Mouse (Mus musculus): ENCODE data around the gene Il12rb1.
"Not testable (repeated sequence)": the region's sequence is repeated elsewhere in the genome, so short reads cannot be mapped to it uniquely, and the experiment has no call there.

Il12rb1 gene

DNA sequence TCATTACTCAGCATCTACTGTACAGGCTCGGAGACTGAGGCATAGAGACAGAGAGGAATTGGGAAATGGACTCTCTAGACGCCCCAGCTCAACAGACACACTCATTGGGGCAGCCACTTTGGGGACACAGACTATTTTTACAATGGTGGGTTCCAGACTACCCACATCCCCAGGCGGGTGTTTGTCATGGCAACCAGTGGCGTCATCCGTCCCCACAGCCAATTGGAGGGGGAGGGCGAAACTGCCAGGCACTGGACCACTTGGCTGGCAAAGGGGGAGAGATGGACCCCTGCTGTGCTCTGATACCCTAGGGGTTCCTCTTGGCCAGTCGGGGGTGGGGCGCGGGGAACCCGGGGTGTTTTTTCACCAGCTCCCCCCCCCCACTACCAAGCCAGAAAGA is 7.6 kb upstream of the Il12rb1 start:
- peak; percentile 75 to 76 for DNase-seq (ENCODE audit: low spot score in 2 of 2)

DNA sequence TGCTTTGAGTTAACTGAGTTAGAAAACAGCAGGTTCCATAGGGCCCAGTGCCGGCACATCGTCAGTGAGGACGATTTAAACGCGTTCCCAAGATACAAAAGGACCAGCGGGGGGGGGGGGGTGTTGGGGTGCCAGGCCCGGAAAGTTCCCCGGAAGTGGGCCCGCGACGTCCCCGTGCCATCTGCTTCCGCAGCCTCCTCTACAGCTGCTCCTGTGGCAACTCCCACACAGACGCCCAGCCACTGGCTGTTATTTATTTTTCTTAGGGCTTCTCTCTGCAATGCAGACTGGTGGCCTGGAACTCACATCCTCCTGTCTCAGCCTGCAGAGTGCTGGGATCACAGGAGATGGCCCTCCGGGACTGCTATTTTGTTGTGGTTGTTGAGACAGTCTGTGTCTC is 7.1 kb upstream of the Il12rb1 start:
- peak; percentile 83 to 85 for DNase-seq (ENCODE audit: low spot score in 2 of 2)

DNA sequence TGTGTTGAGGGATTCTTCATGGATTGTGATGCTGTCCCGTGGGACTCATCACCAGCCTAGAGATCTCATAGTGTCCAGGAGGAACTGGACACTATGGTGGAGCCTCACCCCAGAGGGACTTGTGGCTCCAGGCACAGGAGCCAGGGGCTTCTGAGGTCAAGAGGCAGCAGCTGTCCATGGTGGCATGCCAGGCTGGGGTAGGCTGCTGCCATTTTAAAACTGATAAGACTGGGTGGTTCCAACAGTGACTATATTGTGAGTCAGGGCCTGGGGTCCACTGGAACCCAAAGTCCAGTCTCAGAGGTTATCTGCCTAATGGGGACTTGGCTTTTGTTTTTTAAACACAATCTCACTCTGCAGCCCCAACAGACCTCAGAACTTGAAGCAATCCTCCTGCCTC is 6.4 kb upstream of the Il12rb1 start:
- no peak for DNase-seq (ENCODE audit: low spot score in 2 of 2)

DNA sequence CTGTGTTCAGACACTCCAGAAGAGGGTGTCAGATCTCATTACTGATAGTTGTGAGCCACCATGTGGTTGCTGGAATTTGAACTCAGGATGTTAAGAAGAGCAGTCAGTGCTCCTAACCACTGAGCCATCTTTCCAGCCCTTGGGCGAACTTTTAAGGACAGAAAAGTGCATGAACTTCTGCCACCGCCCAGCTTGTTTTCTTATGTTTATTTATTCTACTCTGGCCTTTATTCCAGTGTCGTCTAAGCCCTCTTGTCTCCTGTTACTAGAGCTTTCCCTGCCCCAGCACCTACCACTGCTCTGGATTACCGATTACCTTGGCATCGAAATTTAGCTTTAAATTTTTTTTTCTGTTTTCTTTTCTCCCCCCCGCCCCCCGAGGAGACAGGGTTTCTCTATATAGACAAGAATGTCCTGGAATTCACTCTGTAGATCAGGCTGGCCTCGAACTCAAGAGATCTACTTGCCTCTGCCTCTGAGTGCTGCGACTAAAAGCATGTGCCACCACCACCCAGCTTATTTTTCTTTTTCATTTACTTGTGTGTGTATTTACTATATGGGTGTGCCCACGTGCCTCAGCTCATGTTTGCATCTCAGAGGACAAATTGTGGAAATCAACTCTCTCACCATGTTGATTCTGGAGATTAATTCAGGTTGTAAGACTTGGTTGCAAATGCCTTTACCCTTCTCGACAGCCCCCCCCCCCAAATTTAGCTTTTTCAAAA is 5.3 kb upstream of the Il12rb1 start:
- DNase-seq (ENCODE audit: low spot score in 2 of 2), result no peak

DNA sequence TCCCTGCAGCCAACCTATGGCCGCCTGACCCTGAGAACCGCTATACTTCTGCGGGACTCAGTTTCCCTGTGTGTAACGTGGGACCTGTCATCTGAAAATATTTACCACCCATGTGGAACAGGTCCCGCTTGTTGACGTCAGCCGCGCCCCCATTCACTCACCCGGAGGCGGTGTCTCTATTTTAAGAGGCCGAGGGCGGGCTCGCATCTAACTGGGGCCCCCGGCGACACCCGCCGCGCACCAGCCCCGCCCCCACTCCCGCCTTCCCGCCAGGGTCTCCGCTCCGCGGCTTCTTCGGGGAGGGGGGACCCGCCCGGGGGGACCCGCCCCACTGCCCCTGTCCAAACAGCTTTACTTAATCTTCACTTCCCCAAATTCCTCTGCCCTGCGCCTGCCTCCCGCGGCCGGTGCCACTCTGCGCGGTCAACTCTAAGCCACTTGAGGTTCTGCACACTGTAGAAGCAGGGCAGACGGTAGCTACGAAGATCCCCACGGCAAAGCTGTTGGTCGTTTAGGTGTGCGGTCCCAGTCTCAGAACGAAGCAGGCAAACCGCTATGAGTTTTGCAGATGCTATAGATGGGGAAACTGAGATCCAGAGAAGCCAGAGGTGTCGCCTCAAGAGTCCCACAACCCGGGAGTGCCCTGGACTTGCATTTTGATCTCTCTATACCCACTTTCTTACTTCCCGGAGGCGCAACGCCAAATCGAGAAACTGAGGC is 4.3 kb upstream of the Il12rb1 start:
- DNase-seq (ENCODE audit: low spot score in 2 of 2), result peak; percentile 84 to 85

DNA sequence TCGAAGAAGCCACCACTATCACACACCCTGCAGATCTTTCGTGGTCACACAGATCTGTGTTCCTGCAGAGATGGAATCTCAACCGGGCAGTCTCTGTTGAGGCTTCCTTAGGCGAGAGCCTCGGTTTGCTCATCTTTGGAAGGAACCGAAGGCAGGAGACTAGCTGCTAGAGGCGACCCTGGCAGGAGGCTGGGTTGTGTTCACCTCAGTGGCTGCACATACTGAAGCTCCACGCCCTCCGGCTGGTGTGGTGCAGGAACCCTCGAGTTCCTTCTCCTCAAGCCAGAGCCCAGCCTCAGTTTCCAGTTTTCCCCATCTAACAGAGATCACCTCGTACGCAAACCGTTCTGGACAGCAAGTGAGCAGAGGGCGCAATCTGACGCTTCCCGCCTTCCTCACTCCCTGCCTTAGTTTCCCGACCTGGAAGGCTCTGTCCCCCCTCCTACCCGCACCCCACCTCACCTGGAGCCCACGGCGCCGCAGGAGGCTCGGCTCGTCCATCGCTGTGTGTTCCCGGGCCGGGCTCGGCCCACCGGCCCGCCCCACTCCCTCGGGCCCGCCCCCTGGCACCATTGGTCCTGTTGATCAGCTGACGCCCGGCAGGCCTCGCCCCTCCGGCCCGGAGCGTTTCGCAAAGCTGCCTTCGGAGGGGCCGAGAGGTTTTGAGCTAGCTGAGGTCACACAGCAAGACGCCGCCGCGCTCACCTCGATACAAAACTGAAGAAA is 3.6 kb upstream of the Il12rb1 start, which contains the start of gene Mast3:
Mast3 (minus strand) TSS at position 574 of the 726 bp plus-strand sequence.
- DNase-seq (ENCODE audit: low spot score in 2 of 2), result peak; percentile 83

DNA sequence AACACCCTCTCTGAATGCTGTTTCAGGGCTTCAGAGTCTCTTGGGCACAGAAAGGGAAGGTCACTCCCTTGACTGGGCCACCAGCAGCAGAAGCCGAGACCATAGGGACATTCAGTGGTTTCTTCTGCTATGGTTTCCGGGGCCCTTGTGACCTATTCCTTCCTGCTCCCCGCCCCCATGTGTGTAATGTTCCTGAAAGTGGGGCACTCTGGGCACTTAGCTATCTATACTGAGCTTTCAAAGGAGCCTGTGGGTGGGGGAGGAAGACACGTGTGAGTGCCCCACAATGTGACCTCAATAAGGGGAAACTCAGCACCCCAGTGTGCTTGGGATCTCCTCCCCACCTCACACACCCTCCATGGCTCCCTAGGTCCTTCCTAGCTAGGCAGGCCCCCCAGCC is 1.7 kb upstream of the Il12rb1 start:
- no peak for DNase-seq (ENCODE audit: low spot score in 2 of 2)

DNA sequence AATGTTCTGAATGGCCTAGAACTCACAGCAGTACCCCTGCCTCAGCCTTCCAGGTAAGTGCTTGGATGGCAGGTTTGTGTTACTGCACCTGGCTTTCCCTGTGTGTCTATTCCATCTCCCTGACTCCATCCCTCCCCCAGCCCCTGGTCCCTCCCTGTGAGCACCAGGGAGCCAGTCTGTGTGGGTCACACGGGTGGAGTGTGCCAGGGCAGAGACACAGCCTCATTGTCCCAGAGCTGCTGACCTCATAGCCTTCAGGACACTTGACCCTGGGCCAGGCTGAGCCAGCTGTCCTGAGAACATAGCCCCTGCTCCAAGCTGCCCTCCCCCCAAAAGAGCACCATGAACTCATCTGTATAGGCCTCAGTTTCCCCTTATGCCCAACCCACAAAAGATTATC is 945 bp upstream of the Il12rb1 start:
- DNase-seq (ENCODE audit: low spot score in 2 of 2), result no peak

DNA sequence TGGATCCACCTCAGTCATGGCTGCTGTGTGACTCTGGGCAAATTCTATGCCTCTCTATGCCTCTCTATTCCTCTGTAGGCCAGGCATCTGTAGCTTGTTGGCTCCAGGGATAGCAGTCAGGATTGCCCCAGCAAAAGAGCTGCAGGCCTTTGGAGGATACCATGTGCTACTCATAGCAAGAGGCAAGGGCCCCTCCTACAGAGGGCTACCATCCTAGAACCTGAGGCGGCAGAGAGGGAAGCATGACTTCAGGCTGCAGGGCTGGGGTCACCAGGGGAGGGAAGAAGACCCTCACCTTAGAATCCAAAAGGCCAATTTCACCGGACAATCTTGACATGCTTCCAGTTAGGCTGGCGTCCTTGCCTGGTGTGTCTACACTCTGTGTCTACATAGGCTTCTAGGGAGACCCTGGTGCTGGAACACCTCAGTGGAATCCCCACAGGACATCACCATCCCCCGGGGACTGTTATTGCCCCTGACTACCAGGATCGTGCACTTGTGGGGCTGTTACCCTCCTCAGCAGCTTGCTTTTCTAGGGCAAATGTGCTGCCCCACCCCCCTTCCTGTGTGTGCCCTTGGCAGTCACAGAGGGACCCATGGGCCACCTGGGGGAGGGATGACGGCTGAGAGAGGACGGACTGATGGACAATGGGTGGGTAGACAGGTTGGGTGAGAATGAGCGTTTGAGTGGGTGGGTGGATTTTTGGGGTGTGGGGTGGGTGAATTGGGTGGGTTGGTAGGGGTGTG is 879 bp downstream of the Il12rb1 start:
- no peak for DNase-seq (ENCODE audit: low spot score in 2 of 2)

DNA sequence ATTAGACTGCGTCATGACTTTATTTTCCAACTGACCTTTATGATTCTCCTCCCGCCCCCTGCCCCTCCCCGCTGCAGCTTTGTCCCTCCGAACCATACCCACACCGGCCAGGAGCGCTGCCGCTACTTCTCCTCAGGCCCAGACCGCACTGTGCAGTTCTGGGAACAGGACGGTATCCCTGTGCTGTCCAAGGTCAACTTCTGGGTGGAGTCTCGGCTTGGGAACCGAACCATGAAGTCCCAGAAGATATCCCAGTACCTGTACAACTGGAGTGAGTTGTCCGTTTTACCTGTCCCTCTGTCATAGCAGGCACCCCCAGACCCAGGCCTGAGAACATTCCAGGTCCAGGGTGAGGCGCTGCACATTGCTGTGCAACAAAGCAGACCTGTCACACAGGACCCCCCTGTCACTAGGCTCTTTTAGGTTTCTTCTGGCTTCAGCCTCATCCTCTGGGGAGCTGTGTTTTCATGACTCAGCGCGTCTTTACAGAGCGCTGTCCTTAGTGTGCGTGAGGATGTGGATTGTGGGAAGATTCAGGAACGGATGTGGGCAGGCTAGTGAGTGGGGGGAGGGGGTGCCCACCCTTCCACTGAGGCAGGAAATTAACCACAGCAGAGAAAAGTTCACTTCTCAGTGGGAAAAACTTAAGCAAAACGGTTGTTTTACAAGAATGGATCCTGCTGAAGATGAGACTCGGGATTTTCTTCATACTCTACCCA is 2.9 kb downstream of the Il12rb1 start:
- DNase-seq (ENCODE audit: low spot score in 2 of 2), result no peak

DNA sequence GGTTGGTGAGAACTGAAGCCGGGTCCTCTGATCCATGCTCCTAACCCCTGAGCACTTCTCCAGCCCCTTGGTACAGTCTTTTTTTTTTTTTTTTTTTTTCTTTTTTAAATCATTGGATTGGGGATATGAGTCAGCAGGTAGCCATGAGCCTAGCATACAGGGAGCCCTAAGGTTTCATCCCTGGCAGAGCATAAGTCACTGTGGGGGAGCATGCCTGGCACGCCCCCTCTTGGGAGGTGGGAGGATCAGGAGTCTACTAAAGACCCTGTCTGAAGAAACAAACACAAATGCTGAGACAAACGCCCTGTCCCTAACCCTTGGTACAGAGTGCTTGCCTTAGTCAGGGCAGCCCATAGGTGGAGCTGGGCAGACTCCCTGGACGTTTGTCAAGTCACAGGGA is 3.8 kb downstream of the Il12rb1 start:
- DNase-seq (ENCODE audit: low spot score in 2 of 2), result no peak

DNA sequence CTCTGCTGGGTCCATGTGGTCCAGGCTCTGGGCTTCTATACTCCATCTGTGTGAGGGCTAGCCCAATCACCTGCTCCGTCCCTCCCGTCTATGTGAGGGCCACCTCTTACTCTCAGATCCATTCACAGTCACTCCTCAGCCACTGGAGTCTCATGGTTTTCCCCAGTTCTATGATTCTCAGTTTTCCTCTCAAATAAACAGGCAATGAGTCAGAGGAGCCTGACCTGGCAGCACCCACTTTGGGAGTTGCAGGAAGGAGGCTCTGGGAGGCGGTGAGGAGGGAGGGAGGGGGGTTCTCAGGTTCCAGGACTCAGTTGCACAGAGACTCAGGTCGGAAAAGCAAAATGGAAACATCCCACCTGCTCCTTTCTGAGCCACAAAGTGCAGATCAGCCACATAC is 4.6 kb downstream of the Il12rb1 start:
- no peak for DNase-seq (ENCODE audit: low spot score in 2 of 2)

DNA sequence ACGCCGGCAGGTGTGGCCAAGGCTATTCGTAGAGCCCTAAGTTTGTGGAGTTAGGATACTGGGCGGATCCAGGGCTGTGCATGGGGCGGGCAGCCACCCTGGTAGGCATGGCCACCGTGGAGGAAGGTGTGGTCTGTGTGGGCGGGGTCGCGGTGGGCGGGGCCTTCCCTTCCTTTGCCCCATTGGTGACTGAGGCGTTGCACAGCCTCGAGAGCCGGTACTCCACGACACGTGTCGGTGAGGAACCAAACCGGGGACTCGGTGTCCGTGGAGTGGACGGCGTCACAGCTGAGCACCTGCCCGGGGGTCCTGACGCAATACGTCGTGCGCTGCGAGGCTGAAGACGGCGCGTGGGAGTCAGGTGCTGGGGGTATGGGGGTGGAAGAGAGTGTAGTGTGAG is 8.4 kb downstream of the Il12rb1 start:
- DNase-seq (ENCODE audit: low spot score in 2 of 2), result no peak

DNA sequence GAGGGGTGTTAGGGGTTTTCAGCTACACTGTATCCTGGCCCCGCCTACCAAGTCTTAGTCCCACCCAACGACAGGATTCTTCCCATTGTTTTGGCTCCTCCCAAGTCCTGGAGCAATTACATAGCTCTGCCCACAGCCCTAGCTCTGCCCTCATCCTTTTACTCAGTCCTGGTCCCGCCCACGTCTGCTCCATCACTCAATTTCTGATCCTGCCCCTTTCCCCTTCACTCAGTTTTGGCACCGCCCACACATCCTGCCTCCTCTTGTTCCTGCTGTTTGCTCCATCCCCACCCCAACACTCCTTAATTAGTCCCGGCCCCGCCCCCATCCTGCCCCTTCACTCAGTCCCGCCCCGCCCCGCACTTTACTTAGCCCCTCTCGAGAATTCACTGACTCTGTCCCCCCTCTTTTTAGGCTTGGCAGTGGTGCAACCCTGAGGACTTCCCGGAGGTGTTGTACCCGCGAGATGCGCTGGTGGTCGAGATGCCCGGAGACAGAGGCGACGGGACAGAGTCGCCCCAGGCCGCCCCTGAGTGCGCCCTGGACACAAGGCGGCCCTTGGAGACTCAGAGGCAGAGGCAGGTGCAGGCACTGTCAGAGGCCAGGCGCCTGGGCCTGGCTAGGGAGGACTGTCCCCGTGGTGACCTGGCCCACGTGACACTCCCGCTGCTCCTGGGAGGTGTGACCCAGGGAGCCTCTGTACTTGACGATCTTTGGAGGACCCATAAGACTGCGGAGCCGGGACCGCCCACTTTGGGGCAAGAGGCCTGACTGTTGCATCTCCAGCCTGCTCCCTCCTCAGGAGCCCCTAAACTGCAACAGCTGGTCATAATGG is 12.1 kb downstream of the Il12rb1 start:
- no peak for DNase-seq (ENCODE audit: low spot score in 2 of 2)

DNA sequence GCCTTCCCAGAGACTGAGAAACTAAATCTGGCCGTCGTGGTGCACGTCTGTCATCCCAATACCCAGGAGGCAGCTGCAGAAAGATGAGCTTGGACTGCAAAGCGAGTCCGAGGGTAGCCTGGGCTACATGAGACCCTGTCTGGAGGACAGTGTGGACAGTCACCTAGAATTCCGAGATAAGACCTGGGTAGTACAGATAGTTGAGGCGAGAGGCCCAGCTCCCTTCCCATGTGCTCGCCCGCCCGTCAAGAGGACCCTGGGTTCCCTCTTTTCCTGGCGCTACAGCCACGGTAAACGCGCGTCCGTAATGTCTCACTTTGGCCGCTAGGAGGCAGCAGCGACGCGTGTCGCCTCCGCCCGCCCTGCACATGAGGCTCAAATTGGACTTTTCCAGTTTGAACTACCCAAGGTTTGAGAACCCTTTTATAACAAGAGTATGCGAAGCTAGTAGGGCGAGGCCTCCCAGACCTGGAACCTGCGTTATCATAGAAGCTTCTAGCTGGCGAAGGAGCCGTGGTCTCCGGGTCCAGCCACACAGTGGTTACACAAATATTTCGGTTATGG is 13.2 kb downstream of the Il12rb1 start:
- peak; percentile 60 to 67 for DNase-seq (ENCODE audit: low spot score in 2 of 2)

DNA sequence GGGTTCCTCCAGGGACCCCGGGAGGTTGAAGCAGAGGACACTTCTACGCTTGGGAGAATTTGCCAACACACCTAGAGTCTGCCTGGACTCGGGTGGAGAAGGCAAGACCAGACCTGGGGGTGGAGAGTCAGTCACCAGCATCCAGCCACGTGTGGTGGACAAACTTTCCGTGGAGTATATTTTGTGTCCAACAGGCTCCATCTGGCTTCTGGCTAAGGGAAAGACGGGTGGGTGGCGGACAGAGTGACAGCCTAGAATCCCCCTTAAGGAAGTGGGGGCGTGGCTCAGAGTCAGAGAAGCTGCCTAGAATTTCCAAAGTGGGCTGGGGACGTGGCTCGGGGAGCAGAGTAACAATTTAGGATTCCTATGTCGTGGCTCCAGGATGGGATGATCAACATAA is 13.7 kb downstream of the Il12rb1 start:
- DNase-seq (ENCODE audit: low spot score in 2 of 2), result peak in 1 of 2 experiments; percentile 58

DNA sequence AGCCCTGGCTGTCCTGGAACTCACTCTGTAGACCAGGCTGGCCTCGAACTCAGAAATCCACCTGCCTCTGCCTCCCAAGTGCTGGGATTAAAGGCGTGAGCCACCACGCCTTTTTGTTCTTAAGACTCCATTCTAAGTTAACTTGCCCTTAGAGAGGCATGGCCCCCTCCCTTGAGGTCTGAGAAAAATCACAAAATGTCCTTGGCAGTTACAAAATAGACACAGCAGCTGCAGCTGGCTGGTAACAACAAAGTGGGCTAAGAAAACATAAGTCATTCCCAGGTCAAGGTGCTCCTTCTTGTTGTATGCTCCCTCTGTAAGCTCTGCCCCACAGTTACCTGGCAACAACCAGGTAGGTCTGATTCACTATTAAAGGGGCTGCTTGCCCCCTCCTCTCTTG is 14.3 kb downstream of the Il12rb1 start:
- DNase-seq (ENCODE audit: low spot score in 2 of 2), result not testable (repeated sequence)

DNA sequence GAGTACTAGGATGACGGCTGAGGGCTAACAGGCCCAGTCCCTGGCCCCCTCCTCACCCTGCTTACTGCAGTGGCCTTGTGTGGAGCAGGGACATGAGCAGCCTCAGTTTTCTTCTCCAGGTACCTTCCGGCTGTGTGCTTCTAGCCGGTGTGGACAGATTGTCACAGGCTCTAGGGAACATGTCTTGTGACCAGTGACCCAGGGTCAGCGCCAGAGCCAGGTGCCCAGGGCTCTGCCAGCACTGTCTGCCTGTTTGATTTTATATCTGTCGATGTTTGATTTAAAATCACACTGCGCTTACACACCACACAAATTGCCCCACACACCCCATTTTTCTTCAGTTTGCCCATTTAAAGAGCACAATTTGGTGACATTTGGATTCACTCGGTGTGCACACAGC is 15.6 kb downstream of the Il12rb1 start:
- DNase-seq (ENCODE audit: low spot score in 2 of 2), result no peak

DNA sequence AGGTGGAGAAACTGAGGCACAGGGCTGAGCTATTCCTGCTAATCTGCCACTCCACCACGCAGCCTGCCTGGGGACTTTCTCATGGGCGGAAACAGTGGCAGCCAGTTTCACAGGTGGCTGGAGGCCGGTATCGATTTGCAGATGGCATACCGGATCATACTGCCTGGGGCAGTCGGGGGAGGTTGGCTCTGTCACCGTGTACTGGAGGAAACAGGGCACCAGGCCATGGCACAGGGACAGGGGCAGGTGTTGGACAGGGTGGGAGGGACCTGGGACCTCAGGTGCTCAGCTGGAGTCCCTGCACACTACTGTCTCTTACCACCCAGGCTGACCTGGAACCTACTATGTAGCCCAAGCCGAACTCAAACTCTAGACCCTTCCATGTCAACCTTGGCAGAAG is 17.6 kb downstream of the Il12rb1 start:
- no peak for DNase-seq (ENCODE audit: low spot score in 2 of 2)

DNA sequence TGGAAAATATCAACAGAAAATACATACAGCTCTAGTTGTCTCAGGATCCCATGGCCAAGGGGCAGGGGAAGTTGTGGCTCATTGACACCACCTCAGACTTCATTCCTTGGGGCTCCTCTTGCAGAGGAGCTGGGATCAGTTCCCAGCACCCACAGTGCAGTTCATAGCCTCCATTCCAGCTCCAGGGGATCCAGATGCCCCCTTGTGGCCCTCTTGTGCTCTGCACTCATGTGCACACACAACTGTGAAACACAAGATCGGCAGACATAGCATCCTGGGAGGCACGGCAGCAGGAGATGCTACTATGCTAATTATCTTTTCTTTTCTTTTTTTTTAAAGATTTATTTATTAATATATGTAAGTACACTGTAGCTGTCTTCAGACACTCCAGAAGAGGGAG is 18.8 kb downstream of the Il12rb1 start:
- no peak for DNase-seq (ENCODE audit: low spot score in 2 of 2)
